Mouse (Mus musculus): ENCODE results near the gene Pde11a. TPM values are rescaled to one million over a fixed set of nuclear protein-coding genes. Genes with fewer than 3 reads are reported as not detected.

Gene Pde11a
- polyA plus RNA-seq, 1 experiment: not detected

DNA sequence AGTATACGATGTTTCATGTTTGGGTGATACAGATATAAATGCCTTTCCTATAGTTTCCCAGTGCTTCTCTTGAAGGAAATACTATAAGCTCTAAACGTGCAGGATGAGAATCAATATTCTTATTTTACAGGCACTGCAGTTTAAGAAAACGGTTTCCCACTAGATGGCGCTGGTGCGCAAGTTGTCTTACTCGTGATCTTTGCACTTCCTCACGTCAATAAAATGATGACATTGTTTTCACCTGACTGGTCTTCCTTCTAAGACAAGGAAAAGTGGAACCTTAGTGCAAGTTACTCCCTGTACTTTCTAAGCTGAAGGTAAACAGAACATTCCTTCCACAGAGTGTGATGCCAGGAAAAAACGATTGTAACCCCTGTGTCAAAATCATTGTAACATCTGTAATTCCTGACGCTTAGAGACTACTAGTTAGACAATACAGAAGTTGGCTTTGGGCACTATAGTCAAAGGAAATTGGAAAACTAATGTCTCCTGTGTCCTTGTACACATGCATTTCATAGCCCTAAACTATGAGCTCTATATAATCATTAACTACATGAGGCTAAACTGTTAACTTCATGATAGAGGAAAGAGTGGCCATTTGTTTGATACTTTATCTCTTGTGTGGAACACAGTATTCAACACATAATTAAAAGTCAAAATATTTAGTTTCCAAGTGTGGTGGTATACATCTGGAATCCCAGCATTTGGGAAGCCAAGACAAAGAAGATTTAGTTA lies 28.8 kb upstream of the Pde11a start:
- Histone ChIP-seq H3K4me3 (no peak overlapping the region), H3K79me2 (ENCODE audit: control insufficient read depth, insufficient read depth) (peaks cover 7% of the 10 kb centered on the region), H3K27me3 (ENCODE audit: control insufficient read depth, insufficient read depth, insufficient read length) (no peaks in the 10 kb centered on the region), H3K36me3 (ENCODE audit: control insufficient read depth, insufficient read depth) (peaks cover 4% of the 10 kb centered on the region), H3K4me2 (ENCODE audit: low read depth) (no peak overlapping the region), H3ac (ENCODE audit: control insufficient read depth, insufficient read length) (no peak overlapping the region)
- TF ChIP-seq POLR2AphosphoS2 (IDR thresholded peaks at IDR 0.05; ENCODE audit: insufficient read length, low read depth): no peak
- TF ChIP-seq POLR2A (IDR thresholded peaks at IDR 0.05; ENCODE audit: insufficient read length, low read depth): no peak
- no peak for TF ChIP-seq TCF12 (IDR thresholded peaks at IDR 0.05; ENCODE audit: insufficient read depth, poor library complexity, severe bottlenecking)
- TF ChIP-seq REST (IDR thresholded peaks at IDR 0.05; ENCODE audit: insufficient read depth, insufficient read length): no peak
- no peak for TF ChIP-seq MYOD1 (IDR thresholded peaks at IDR 0.05; ENCODE audit: control insufficient read depth in 1 of 3, insufficient read length in 2 of 3, low read depth in 2 of 3)
- no peak for TF ChIP-seq MAX (IDR thresholded peaks at IDR 0.05; ENCODE audit: low read depth)
- no peak for TF ChIP-seq USF1 (IDR thresholded peaks at IDR 0.05; ENCODE audit: low read depth)
- no peak for TF ChIP-seq MYOG (IDR thresholded peaks at IDR 0.05; ENCODE audit: control insufficient read depth in 1 of 3, insufficient read depth in 1 of 3, insufficient read length in 2 of 3, low read depth in 2 of 3)
- no peak for TF ChIP-seq TCF3 (IDR thresholded peaks at IDR 0.05; ENCODE audit: insufficient read length, low read depth)
- TF ChIP-seq CEBPB (IDR thresholded peaks at IDR 0.05; ENCODE audit: insufficient read depth, poor library complexity, severe bottlenecking): no peak
- TF ChIP-seq SRF (IDR thresholded peaks at IDR 0.05; ENCODE audit: control insufficient read depth, insufficient read length, low read depth): no peak

DNA sequence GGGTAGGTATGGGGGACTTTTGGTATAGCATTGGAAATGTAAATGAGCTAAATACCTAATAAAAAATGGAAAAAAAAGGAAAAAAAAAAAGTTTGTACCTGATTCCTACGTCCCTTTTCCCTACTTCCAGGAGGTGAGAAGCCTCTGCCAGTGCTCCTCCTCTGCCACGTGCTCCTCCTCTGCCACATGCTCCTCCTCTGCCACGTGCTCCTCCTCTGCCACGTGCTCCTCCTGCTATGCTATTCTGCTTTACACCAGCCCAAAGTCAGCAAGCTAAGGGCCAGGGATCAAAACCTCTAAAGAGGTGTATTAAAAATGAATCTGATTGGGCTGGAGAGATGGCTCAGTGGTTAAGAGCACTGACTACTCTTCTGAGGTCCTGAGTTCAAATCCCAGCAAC lies 27.2 kb upstream of the Pde11a start:
- TF ChIP-seq MYOD1 (IDR thresholded peaks at IDR 0.05; ENCODE audit: control insufficient read depth in 1 of 3, insufficient read length in 2 of 3, low read depth in 2 of 3) (no peak), MAX (IDR thresholded peaks at IDR 0.05; ENCODE audit: low read depth) (no peak)
- H3K27me3 ChIP-seq (ENCODE audit: control insufficient read depth, insufficient read depth, insufficient read length): no peaks in the 10 kb centered on the region
- no peak overlapping the region for H3ac ChIP-seq (ENCODE audit: control insufficient read depth, insufficient read length)
- no peak overlapping the region for H3K4me3 ChIP-seq
- peaks cover 7% of the 10 kb centered on the region for H3K79me2 ChIP-seq (ENCODE audit: control insufficient read depth, insufficient read depth)
- H3K36me3 ChIP-seq (ENCODE audit: control insufficient read depth, insufficient read depth): no peaks in the 10 kb centered on the region
- no peak overlapping the region for H3K4me2 ChIP-seq (ENCODE audit: low read depth)

- Histone ChIP-seq H3K4me2 (ENCODE audit: low read depth) (no peak overlapping the region), H3K36me3 (ENCODE audit: control insufficient read depth, insufficient read depth) (no peaks in the 10 kb centered on the region), H3K4me3 (no peak overlapping the region), H3K79me2 (ENCODE audit: control insufficient read depth, insufficient read depth) (no peaks in the 10 kb centered on the region), H3K27me3 (ENCODE audit: control insufficient read depth, insufficient read depth, insufficient read length) (no peaks in the 10 kb centered on the region), H3ac (ENCODE audit: control insufficient read depth, insufficient read length) (no peak overlapping the region)
- no peak for TF ChIP-seq POLR2AphosphoS2 (IDR thresholded peaks at IDR 0.05; ENCODE audit: insufficient read length, low read depth)
- no peak for TF ChIP-seq CEBPB (IDR thresholded peaks at IDR 0.05; ENCODE audit: insufficient read depth, poor library complexity, severe bottlenecking)
- TF ChIP-seq POLR2A (IDR thresholded peaks at IDR 0.05; ENCODE audit: insufficient read length, low read depth): no peak
- no peak for TF ChIP-seq TCF3 (IDR thresholded peaks at IDR 0.05; ENCODE audit: insufficient read length, low read depth)
- TF ChIP-seq MYOG (IDR thresholded peaks at IDR 0.05; ENCODE audit: control insufficient read depth in 1 of 3, insufficient read depth in 1 of 3, insufficient read length in 2 of 3, low read depth in 2 of 3): no peak
- TF ChIP-seq REST (IDR thresholded peaks at IDR 0.05; ENCODE audit: insufficient read depth, insufficient read length): no peak
- no peak for TF ChIP-seq MYOD1 (IDR thresholded peaks at IDR 0.05; ENCODE audit: control insufficient read depth in 1 of 3, insufficient read length in 2 of 3, low read depth in 2 of 3)
- no peak for TF ChIP-seq MAX (IDR thresholded peaks at IDR 0.05; ENCODE audit: low read depth)
- TF ChIP-seq TCF12 (IDR thresholded peaks at IDR 0.05; ENCODE audit: insufficient read depth, poor library complexity, severe bottlenecking): no peak
- no peak for TF ChIP-seq SRF (IDR thresholded peaks at IDR 0.05; ENCODE audit: control insufficient read depth, insufficient read length, low read depth)
- TF ChIP-seq USF1 (IDR thresholded peaks at IDR 0.05; ENCODE audit: low read depth): no peak
- no peak for TF ChIP-seq E2F4 (IDR thresholded peaks at IDR 0.05; ENCODE audit: insufficient read depth)
Measured at GRCm38 (mm10) chr2:76362111-76362510, 23.5 kb upstream of the Pde11a start.

GRCm38 (mm10) chr2:76360226-76360625 lies 21.7 kb upstream of the Pde11a start, which contains the start of gene Cyct:
Gene Cyct, minus strand, starts transcription at chr2:76360450.
- H3K27me3 ChIP-seq (ENCODE audit: control insufficient read depth, insufficient read depth, insufficient read length): no peaks in the 10 kb centered on the region
- no peak for TF ChIP-seq TCF3 (IDR thresholded peaks at IDR 0.05; ENCODE audit: insufficient read length, low read depth)
- TF ChIP-seq POLR2A (IDR thresholded peaks at IDR 0.05; ENCODE audit: insufficient read length, low read depth): no peak
- TF ChIP-seq CEBPB (IDR thresholded peaks at IDR 0.05; ENCODE audit: insufficient read depth, poor library complexity, severe bottlenecking): no peak
- TF ChIP-seq REST (IDR thresholded peaks at IDR 0.05; ENCODE audit: insufficient read depth, insufficient read length): no peak
- TF ChIP-seq MYOD1 (IDR thresholded peaks at IDR 0.05; ENCODE audit: control insufficient read depth in 1 of 3, insufficient read length in 2 of 3, low read depth in 2 of 3): no peak
- no peak for TF ChIP-seq USF1 (IDR thresholded peaks at IDR 0.05; ENCODE audit: low read depth)
- no peak for TF ChIP-seq SRF (IDR thresholded peaks at IDR 0.05; ENCODE audit: control insufficient read depth, insufficient read length, low read depth)
- TF ChIP-seq E2F4 (IDR thresholded peaks at IDR 0.05; ENCODE audit: insufficient read depth): no peak
- no peak for TF ChIP-seq MYOG (IDR thresholded peaks at IDR 0.05; ENCODE audit: control insufficient read depth in 1 of 3, insufficient read depth in 1 of 3, insufficient read length in 2 of 3, low read depth in 2 of 3)
- no peak for TF ChIP-seq POLR2AphosphoS2 (IDR thresholded peaks at IDR 0.05; ENCODE audit: insufficient read length, low read depth)
- TF ChIP-seq MAX (IDR thresholded peaks at IDR 0.05; ENCODE audit: low read depth): no peak
- TF ChIP-seq TCF12 (IDR thresholded peaks at IDR 0.05; ENCODE audit: insufficient read depth, poor library complexity, severe bottlenecking): no peak
- H3K36me3 ChIP-seq (ENCODE audit: control insufficient read depth, insufficient read depth): no peaks in the 10 kb centered on the region
- H3K4me2 ChIP-seq (ENCODE audit: low read depth): no peak within 1 kb of the TSS
- no peak within 1 kb of the TSS for H3K4me3 ChIP-seq
- H3K79me2 ChIP-seq (ENCODE audit: control insufficient read depth, insufficient read depth): no peaks in the 10 kb centered on the region
- H3ac ChIP-seq (ENCODE audit: control insufficient read depth, insufficient read length): no peak within 1 kb of the TSS
